Mouse (Mus musculus) thymus, postnatal 14 days (tissue): ENCODE results near the gene Angptl7.
A peak's percentile ranks its signal among the peaks of the same experiment; 100 is the strongest.

Experiments
- DNase-seq: peaks from one replicate; pipeline ENCODE4 v3.0.0; 2021

Angptl7 gene

GRCm38 (mm10) chr4:148500410-148500867 is at the start of gene Angptl7:
TSS of gene Angptl7 (minus strand) at chr4:148500460.
- DNase-seq: no peak

GRCm38 (mm10) chr4:148549106-148549505 is 48.8 kb upstream of the Angptl7 start:
- DNase-seq: no peak

- no peak for DNase-seq
Observed at GRCm38 (mm10) chr4:148535876-148536275, 35.6 kb upstream of the Angptl7 start.

GRCm38 (mm10) chr4:148533613-148534328 is 33.5 kb upstream of the Angptl7 start:
- no peak for DNase-seq

- DNase-seq: no peak
Observed at GRCm38 (mm10) chr4:148532516-148532915, 32.3 kb upstream of the Angptl7 start.

GRCm38 (mm10) chr4:148531341-148531740 is 31.1 kb upstream of the Angptl7 start:
- no peak for DNase-seq

- DNase-seq: no peak
Observed at GRCm38 (mm10) chr4:148530778-148531177, 30.5 kb upstream of the Angptl7 start.

GRCm38 (mm10) chr4:148530351-148530750 is 30.1 kb upstream of the Angptl7 start:
- no peak for DNase-seq

- DNase-seq: no peak
Observed at GRCm38 (mm10) chr4:148527158-148527910, 27.1 kb upstream of the Angptl7 start.

- DNase-seq: no peak
Observed at GRCm38 (mm10) chr4:148523538-148523937, 23.3 kb upstream of the Angptl7 start.

- DNase-seq: no peak
Observed at GRCm38 (mm10) chr4:148518235-148518795, 18.1 kb upstream of the Angptl7 start.

- no peak for DNase-seq
Observed at GRCm38 (mm10) chr4:148517809-148518208, 17.5 kb upstream of the Angptl7 start.

- peak; percentile 33 for DNase-seq
Observed at GRCm38 (mm10) chr4:148515313-148515712, 15.1 kb upstream of the Angptl7 start.

GRCm38 (mm10) chr4:148513021-148513559 is 12.8 kb upstream of the Angptl7 start:
- DNase-seq: no peak

GRCm38 (mm10) chr4:148511334-148511733 is 11.1 kb upstream of the Angptl7 start:
- DNase-seq: no peak

GRCm38 (mm10) chr4:148510691-148511090 is 10.4 kb upstream of the Angptl7 start:
- no peak for DNase-seq

- no peak for DNase-seq
Observed at GRCm38 (mm10) chr4:148509450-148510084, 9.3 kb upstream of the Angptl7 start.

- DNase-seq: no peak
Observed at GRCm38 (mm10) chr4:148508084-148508849, 8.0 kb upstream of the Angptl7 start.

GRCm38 (mm10) chr4:148507585-148507984 is 7.3 kb upstream of the Angptl7 start:
- no peak for DNase-seq

- no peak for DNase-seq
Observed at GRCm38 (mm10) chr4:148504497-148504959, 4.3 kb upstream of the Angptl7 start.

GRCm38 (mm10) chr4:148495874-148496689 is 4.2 kb downstream of the Angptl7 start:
- DNase-seq: no peak
